Mouse (Mus musculus) inflammation-experienced regulatory T-cells, adult 6 months (primary cell): ENCODE measurements around the gene Stard10. TPM values are rescaled to one million over a fixed set of nuclear protein-coding genes. Genes with fewer than 3 reads are reported as not detected.
A peak's percentile ranks its signal among the peaks of the same experiment; 100 is the strongest.

Experiments
- ATAC-seq: one replicate; pipeline ENCODE4 v1.8.0; 2017
- polyA plus RNA-seq, 3 experiments: library from polyadenylated mRNA; unstranded; fragments of 100-300 nt; shearing (Covaris generic); gene quantifications; one replicate each; pipeline ENCODE4 v1.2.1; 2017

The Stard10 gene
- polyA plus RNA-seq, 3 experiments from 2014 or later: 1.7 to 5.6 (median 2.0) TPM

- no peak for ATAC-seq
Observed at GRCm38 (mm10) chr7:101332045-101332831, 15.4 kb downstream of the Stard10 start.

DNA sequence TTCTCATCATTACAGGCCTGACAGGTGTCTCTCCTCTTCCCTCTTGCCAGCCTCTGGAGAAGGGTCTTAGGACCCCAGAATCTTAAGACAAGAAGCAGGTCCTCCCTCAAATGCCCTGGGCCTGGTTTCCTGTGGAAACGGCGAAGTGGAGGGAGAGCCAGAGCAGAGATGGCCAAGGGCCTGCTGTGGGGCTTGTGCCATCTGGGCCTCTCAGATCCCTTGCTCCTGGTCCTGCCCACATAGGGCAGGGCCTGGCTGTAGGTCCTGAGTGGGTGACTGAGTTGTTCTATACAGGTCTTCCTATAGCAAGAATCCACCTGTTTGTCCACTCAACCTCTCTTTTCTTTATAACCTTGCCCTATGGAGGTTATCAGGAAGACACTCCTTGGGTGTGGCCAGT lies 18.3 kb downstream of the Stard10 start:
- ATAC-seq: no peak

DNA sequence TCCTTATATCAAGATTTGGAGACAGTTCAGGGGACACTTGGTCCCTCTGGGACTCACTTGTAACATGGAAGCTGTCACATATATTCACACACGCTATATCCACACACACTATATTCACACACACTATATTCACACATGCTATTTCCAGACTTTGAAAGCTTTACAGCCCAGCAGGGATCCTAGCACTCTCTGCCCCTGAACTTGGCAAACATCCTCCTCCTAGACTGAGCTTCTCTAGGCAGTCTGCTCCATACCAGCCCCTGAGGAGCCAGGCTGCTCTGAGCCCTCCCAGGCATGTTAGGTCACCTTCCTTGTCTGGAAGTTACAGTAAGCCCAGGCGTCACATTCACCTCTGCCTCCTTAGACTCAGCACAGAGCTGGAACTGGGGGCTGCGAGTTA lies 19.8 kb downstream of the Stard10 start:
- no peak for ATAC-seq

DNA sequence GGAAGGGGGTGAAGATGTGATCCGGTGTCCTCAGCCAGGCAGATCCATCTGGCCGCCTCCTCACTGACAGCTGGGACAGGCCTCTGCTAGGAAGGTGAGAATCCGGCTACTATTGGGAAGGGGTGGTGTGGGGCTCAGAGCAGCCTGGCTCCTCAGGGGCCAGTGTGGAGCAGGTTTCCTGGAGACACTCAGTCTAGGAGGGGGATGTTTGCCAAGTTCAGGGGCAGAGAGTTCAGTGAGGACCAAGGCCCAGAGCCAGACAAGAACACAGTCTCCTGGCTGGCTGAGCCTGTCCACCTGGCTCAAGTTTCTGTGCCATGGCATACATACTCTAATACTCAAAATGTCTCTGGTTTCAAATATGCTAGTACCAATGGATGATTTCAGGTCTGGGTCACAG lies 20.5 kb downstream of the Stard10 start:
- no peak for ATAC-seq

- ATAC-seq: peak; percentile 52
Observed at GRCm38 (mm10) chr7:101341405-101341804, 24.5 kb downstream of the Stard10 start.

DNA sequence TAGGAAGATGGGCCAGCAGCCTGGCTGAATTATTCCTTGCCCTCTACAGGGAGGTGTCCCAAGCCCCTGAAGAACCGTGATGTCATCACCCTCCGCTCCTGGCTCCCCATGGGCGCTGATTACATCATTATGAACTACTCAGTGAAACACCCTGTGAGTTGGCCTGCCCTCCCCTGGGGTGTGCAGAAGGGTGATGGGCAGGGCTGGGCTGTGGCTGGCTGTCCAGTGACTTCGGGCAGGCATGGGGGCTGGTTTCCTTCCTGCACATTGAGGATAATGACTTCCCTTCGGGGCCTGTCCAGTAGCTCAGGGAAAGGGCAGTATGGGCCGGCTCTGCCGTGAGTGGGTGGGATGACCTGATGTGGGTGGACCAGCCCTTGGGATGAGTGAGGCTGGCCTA lies 26.2 kb downstream of the Stard10 start:
- ATAC-seq: no peak

- ATAC-seq: no peak
Observed at GRCm38 (mm10) chr7:101344892-101345291, 28.0 kb downstream of the Stard10 start.

- ATAC-seq: no peak
Observed at GRCm38 (mm10) chr7:101346991-101347390, 30.1 kb downstream of the Stard10 start.

DNA sequence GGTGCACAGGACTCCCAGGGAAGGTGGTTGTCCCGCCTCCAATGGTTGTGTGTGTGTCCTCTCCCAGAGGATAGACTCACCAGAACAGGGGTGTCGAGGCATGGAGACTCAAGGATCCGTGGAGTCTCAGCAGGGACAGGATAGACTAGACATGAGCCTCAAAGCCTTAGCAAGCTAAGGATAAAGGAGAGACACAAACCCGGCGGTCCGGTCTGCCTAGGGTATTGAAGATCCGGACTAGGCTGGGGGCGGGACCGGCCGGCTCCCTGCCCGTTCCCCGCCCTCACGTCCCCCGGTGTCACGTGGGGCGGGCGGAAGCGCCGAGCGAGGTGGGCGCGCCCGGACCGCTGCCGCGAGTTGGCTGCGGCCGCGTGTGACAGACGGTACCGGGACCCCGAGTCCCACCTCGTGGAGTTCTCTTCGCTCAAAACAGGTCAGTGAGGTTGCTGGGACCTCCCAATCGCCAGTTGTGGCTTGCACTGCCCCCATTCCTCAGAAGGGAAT lies 30.9 kb downstream of the Stard10 start, which contains the start of gene Arap1:
TSS of gene Arap1 (plus strand) at position 301 of the 504 bp plus-strand sequence.
- ATAC-seq: peak; percentile 80

DNA sequence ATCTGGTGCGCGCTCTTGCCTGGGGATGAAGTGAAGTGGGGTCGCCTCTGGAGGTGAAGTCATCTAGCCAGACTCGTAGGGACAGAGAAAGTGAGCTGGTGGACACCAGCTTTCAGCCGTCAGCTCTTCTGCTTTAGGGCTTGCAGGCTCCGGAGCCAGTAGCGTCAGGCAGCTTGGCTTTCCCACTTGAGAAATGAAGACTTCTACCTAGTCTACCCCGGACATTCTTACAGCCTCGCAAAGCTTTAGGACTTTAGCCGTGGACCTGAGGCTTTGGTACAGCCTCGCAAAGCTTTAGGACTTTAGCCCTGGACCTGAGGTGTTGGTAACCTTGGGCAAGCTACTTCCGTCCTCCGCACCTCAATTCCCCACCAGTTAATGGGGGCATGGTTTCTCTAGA lies 31.4 kb downstream of the Stard10 start:
- ATAC-seq: peak; percentile 48

DNA sequence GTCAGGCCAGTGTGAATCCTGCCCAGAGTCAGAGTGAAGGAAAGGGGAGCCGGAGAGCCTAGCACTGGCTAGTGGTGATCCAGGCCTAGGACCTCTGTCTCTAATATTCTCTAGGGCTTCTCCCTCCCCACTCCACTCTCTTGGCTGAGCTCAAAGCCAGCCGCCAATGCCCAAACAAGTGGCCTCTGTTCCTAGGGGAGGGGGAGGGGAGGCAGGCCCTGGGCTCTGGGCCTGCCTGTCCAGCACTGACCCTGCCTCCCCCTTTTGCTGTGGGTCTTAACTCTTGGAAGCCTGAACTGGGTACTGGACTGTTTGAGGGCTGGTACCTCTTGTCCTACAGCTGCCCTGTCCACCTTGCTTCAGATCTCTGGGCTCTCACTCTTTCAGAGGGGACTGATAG lies 33.0 kb downstream of the Stard10 start:
- ATAC-seq: no peak

GRCm38 (mm10) chr7:101352404-101352803 lies 35.5 kb downstream of the Stard10 start:
- ATAC-seq: no peak

GRCm38 (mm10) chr7:101354423-101354822 lies 37.5 kb downstream of the Stard10 start:
- ATAC-seq: no peak

DNA sequence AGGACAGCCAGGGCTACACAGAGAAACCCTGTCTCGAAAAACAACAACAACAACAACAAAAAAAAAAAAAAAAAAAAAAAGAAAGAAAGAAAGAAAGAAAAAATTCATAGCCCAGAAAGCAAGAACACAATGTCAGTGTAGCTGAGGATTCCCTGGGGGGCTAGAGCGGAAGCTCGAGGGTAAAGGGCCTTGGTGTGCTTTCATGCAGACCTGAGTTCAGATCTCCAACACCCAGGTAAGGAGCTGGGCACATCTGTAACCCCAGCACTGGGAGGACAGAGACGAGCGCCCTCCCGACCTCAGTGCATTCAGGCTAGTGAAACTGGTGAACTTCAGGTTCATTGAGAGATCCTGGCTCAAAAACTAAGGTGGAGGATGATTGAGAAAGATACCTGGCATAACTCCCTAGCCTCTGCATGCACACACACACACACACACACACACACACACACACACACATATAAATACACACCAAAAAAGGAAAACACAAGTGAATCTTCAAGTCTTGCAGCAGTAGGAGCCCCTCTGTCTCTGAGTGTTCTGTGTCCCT lies 38.7 kb downstream of the Stard10 start:
- no peak for ATAC-seq

- no peak for ATAC-seq
Observed at GRCm38 (mm10) chr7:101356868-101357267, 40.0 kb downstream of the Stard10 start.

DNA sequence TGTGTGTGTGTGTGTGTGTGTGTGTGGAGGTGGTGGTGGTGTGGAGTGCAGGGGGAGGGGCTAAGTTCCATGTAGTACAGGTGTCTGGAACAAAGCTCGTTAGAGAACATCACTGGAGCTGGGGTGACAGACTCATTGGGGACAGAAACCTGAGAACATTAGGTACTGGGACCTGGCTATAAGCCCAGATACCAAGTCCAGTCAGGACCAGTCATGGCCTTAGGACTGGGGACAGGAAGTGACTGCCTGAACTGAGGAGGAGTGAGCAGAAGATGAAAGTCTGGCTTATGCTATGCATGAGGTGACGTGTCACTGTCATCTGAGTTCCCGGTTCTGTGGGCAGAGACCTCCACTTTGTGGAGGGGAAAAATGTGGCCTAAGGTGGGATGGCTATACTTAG lies 43.5 kb downstream of the Stard10 start:
- no peak for ATAC-seq

GRCm38 (mm10) chr7:101361021-101361420 lies 44.1 kb downstream of the Stard10 start:
- ATAC-seq: no peak

GRCm38 (mm10) chr7:101361767-101362166 lies 44.9 kb downstream of the Stard10 start:
- no peak for ATAC-seq

DNA sequence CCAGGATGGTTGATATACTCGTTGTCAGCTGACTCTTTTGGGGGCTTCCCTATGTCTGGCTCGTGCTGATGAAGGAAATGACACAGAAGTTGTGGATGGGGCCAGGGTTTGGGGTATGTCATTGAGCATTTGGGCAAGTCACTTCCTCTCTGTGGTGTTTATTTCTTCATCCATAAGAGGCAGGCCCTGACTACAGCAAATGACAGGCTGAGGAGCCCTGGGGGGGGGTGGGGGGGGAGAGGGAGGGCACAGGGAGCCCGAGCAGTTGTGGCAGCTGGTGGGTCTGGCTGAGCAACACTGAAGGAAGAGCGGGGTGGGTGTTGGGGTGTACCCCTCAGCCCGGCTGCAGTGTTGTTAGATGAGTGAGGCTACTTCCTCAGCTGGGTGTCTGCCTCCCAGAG lies 45.9 kb downstream of the Stard10 start:
- ATAC-seq: no peak

- ATAC-seq: no peak
Observed at GRCm38 (mm10) chr7:101363914-101364313, 47.0 kb downstream of the Stard10 start.

DNA sequence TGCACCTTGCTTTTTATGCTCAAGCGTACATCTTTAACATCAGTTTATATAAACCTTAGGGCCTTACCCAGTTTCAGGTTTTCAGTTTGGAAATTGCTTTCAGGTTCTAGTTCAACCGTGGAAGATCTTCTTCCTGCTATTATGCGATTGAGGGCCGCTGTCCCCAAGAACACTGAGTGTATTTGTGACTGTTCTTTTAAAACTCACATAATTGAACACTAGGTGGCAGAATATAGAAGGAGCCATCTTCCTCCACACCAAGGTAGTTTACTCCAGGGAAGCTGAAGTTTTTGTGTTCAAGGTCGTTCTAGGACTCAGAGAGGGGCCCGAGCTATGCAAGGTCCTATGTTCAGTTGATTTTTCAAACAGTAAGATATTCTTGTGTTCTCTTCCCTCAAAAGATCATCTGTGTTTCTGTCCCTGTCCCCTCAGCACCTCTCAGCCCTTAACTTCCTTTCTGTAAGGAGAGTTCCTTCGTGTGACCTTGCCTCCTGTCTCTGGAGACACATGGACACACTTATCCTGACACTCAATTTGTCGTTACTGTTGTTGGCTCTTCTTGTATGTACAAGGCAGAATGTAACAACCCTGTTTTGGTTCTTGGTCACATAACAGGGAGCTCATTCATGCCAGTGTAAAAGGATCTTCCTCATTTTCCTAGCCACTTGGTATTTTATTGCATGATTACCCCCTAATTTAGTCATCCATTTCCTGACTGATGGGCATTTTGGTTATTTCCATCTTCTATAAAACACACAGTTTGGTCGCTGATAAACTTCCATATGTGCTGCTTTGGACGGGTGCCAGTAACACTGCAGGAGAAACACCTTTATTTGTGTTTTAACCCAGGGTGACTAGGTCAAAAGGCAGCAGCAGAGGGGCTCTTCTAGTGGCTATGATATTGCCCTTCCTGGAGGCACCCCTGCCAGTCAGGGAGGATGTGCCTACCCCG lies 51.3 kb downstream of the Stard10 start:
- ATAC-seq: peak; percentile 21

GRCm38 (mm10) chr7:101369666-101370065 lies 52.8 kb downstream of the Stard10 start:
- ATAC-seq: no peak

- ATAC-seq: no peak
Observed at GRCm38 (mm10) chr7:101373082-101373481, 56.2 kb downstream of the Stard10 start.
